Mouse (Mus musculus) cerebellum, adult 2 months (tissue): ENCODE measurements at regions not wholly inside any gene's neighbourhood (a gene's known extent, or its start where the extent isn't known, plus 50 kb on each side); places are given as distances from the start of the nearest gene placed in this dataset.

Experiments used
- CTCF ChIP-seq: fragments of 200-500 bp; IDR thresholded peaks from 2 replicates; pipeline ENCODE4 v1.5.1; 2011; ENCODE audit warnings: low read depth, mild to moderate bottlenecking, control low read depth, low read length, moderate library complexity, borderline replicate concordance; ENCODE audit not compliant: insufficient read depth
- POLR2A ChIP-seq: fragments of 200-500 bp; IDR thresholded peaks from 2 replicates; pipeline ENCODE4 v1.6.1; 2011; ENCODE audit warnings: low read length, control low read depth, borderline replicate concordance; ENCODE audit not compliant: insufficient read depth

- TF ChIP-seq CTCF: peak; percentile 70
- TF ChIP-seq POLR2A: no peak
These were observed 114.8 kb upstream of the Ddhd1 start for GRCm38 (mm10) chr14:45772665-45773277.
